ENCODE assay signal across 8 mouse cellular contexts in the genomic region with DNA sequence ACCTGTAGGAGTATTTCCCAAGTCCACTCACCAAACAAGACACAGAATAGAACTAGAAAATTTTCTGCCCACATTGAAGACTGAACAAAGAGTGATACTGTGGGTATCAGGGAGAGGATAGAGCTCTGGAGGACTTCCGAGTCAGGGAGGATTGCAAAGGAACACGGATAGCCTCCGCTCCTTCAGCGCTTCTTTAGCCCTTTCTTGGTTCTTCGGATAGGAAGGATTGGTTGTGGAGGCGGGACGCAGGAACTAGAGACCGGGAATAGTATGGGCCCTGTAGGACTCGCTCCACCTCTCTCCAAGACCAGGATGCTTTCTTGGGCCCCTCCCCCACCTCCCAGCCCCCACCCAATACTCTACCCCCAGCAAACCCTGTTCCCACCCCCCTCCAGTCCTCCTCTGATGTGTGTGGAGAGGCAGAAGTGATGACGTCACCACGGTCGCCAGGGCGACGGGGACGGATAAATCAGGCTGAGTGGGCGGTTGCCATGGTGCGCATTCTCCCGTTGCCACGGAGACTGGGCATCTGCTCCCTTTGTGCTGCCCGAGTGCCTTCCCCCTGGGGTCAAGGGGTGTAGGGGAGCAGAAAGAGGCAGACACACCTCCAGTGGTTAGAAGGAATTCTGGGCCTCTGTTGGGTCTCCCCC. TPM values are rescaled to one million over a fixed set of nuclear protein-coding genes. Genes with fewer than 3 reads are reported as not detected.
DNase-seq lines count a peak whose midpoint lies in the region; ATAC-seq and TF ChIP-seq lines count a peak whose summit lies in the region.

No protein-coding gene starts in this region.

- peak overlapping the region; percentile 75 for H3K27ac ChIP-seq in testis, adult 2 months (ENCODE audit: control insufficient read depth, insufficient read depth, low read depth, low read length)
- peak overlapping the region; percentile 83 for H3K27ac ChIP-seq in cortical plate, adult 2 months (ENCODE audit: insufficient read depth, low read length)
- H3K27ac ChIP-seq in hindbrain, embryonic 11.5 days (ENCODE audit: low read depth, low read length), result peak overlapping the region; percentile 77

- 14% methylated on average over 20 of the region's 20 CpGs for WGBS in hindbrain, embryonic 11.5 days

- no peak for TF ChIP-seq CTCF in testis, adult 2 months (IDR thresholded peaks at IDR 0.05; ENCODE audit: control insufficient read depth, insufficient read depth, insufficient replicate concordance, low read depth, low read length)
- no peak for TF ChIP-seq CTCF in cortical plate, adult 2 months (IDR thresholded peaks at IDR 0.05; ENCODE audit: extremely low read depth, insufficient read depth, low read length)

- no peaks in the 10 kb centered on the region for H3K27me3 ChIP-seq in testis, adult 2 months (ENCODE audit: control insufficient read depth, insufficient read depth, low read length)
- H3K27me3 ChIP-seq in hindbrain, embryonic 11.5 days (ENCODE audit: control insufficient read depth, insufficient read depth, low read length), result 0 out of 2 replicates have a peak, but pooled peaks cover 3% of the 10 kb centered on the region

- peaks cover 9% of the 10 kb centered on the region for H3K4me1 ChIP-seq in testis, adult 2 months (ENCODE audit: control insufficient read depth, insufficient read depth, low read length)
- H3K4me1 ChIP-seq in cortical plate, adult 2 months (ENCODE audit: control insufficient read depth, insufficient read depth, low read length), result peaks cover 23% of the 10 kb centered on the region
- H3K4me1 ChIP-seq in hindbrain, embryonic 11.5 days (replicated peaks; ENCODE audit: control insufficient read depth, insufficient read depth, low read length), result peaks cover 21% of the 10 kb centered on the region

- H3K4me3 ChIP-seq in testis, adult 2 months (ENCODE audit: control insufficient read depth, low read depth, low read length), result peak overlapping the region; percentile 83
- H3K4me3 ChIP-seq in cortical plate, adult 2 months (ENCODE audit: insufficient read depth, low read length), result 0 out of 2 replicates have a peak overlapping the region, but pooled peaks have one; percentile 1
- H3K4me3 ChIP-seq in hindbrain, embryonic 11.5 days (ENCODE audit: low read depth, low read length), result no peak overlapping the region

- peak; percentile 94 for ATAC-seq in hindbrain, embryonic 11.5 days (ENCODE audit: low FRiP score)
- no peak for ATAC-seq in activated CD4-positive, CD25-positive, alpha-beta regulatory T cell, adult 4 months

- TF ChIP-seq POLR2A in testis, adult 2 months (IDR thresholded peaks at IDR 0.05; ENCODE audit: control insufficient read depth, low read depth, low read length), result peak; percentile 82; the same call in 1 of the 2 replicates
- peak; percentile 31; the same call in 1 of the 2 replicates for TF ChIP-seq POLR2A in cortical plate, adult 2 months (IDR thresholded peaks at IDR 0.05; ENCODE audit: extremely low read depth, insufficient read depth, low read length)

- no peak overlapping the region for H3K9ac ChIP-seq in hindbrain, embryonic 11.5 days (ENCODE audit: low read depth, low read length)

- intact Hi-C loops in left cerebral cortex, postnatal 14 days (cut with DNase I), result no loop called here
- intact Hi-C loops in heart, postnatal 14 days (cut with DNase I), result no loop called here

- H3K9me3 ChIP-seq in hindbrain, embryonic 11.5 days (ENCODE audit: control insufficient read depth, low read length), result no peaks in the 10 kb centered on the region

- no peak for DNase-seq in testis, postnatal 10 days (ENCODE audit: low spot score)
- peak; percentile 98 for DNase-seq in hindbrain, embryonic 11.5 days (ENCODE audit: low spot score)
- DNase-seq in left cerebral cortex, postnatal 14 days (ENCODE audit: low spot score in 2 of 2), result peak; percentile 96 to 99
- peak; percentile 98 for DNase-seq in right cerebral cortex, adult 18-20 months
- DNase-seq in heart, postnatal 14 days, result no peak

- H3K4me2 ChIP-seq in hindbrain, embryonic 11.5 days (replicated peaks; ENCODE audit: low read depth, low read length), result peak overlapping the region; percentile 29

- H3K36me3 ChIP-seq in testis, adult 2 months (ENCODE audit: control insufficient read depth, insufficient read depth, low read length), result no peaks in the 10 kb centered on the region
- no peaks in the 10 kb centered on the region for H3K36me3 ChIP-seq in hindbrain, embryonic 11.5 days (ENCODE audit: control insufficient read depth, insufficient read depth, low read length)

RNA-seq across cellular contexts. Expression of a gene that starts 3.8 kb away (rescaled TPM):
- polyA plus RNA-seq in testis, adult 2 months (2012; rRNA removed), result 107 and 109 TPM in 2 replicates
- 3.2 and 4.1 TPM in 2 replicates for polyA plus RNA-seq in cortical plate, adult 2 months (2012; rRNA removed)
- polyA plus RNA-seq in hindbrain, embryonic 11.5 days (2014; fragmentation: Nextera tagmentation; extraction: Ambion mirVana), result 15.5 and 19.7 TPM in 2 replicates
- 1 to 10 TPM; 6.5 to 7.3 TPM for total RNA-seq in left cerebral cortex, postnatal 14 days (2021)
- under 1 TPM in 1 of 2 experiments, not detected in 1; 0.37 TPM for total RNA-seq in heart, postnatal 14 days (2021)
- 1 to 10 TPM in 1 of 2 experiments, not detected in 1; 1.3 TPM for polyA plus RNA-seq in activated CD4-positive, CD25-positive, alpha-beta regulatory T cell, adult 4 months (2017; shearing (Covaris generic))

RNA-seq across cellular contexts. Expression of a gene that starts 5.8 kb away (rescaled TPM):
- 243 and 256 TPM in 2 replicates for polyA plus RNA-seq in testis, adult 2 months (2012; rRNA removed)
- 314 and 357 TPM in 2 replicates for polyA plus RNA-seq in cortical plate, adult 2 months (2012; rRNA removed)
- 164 and 210 TPM in 2 replicates for polyA plus RNA-seq in hindbrain, embryonic 11.5 days (2014; fragmentation: Nextera tagmentation; extraction: Ambion mirVana)
- 100 to 1,000 TPM; 207 to 232 TPM for total RNA-seq in left cerebral cortex, postnatal 14 days (2021)
- total RNA-seq in heart, postnatal 14 days (2021), result not detected
- polyA plus RNA-seq in activated CD4-positive, CD25-positive, alpha-beta regulatory T cell, adult 4 months (2017; shearing (Covaris generic)), result under 1 TPM; 0.52 to 0.57 TPM

RNA-seq across cellular contexts. Expression of a gene that starts 40.2 kb away (rescaled TPM):
- polyA plus RNA-seq in testis, adult 2 months (2012; rRNA removed), result 2,779 and 3,078 TPM in 2 replicates
- polyA plus RNA-seq in cortical plate, adult 2 months (2012; rRNA removed), result 0.15 and 0.25 TPM in 2 replicates
- 0.18 and 0.56 TPM in 2 replicates for polyA plus RNA-seq in hindbrain, embryonic 11.5 days (2014; fragmentation: Nextera tagmentation; extraction: Ambion mirVana)
- not detected for total RNA-seq in left cerebral cortex, postnatal 14 days (2021)
- total RNA-seq in heart, postnatal 14 days (2021), result not detected
- under 1 TPM in 1 of 2 experiments, not detected in 1; 0.74 TPM for polyA plus RNA-seq in activated CD4-positive, CD25-positive, alpha-beta regulatory T cell, adult 4 months (2017; shearing (Covaris generic))

RNA-seq across cellular contexts. Expression of a gene that starts 40.8 kb away (rescaled TPM):
- polyA plus RNA-seq in testis, adult 2 months (2012; rRNA removed), result 16.8 and 17.1 TPM in 2 replicates
- polyA plus RNA-seq in cortical plate, adult 2 months (2012; rRNA removed), result 46.0 and 47.9 TPM in 2 replicates
- 70.5 and 72.1 TPM in 2 replicates for polyA plus RNA-seq in hindbrain, embryonic 11.5 days (2014; fragmentation: Nextera tagmentation; extraction: Ambion mirVana)
- total RNA-seq in left cerebral cortex, postnatal 14 days (2021), result 10 to 100 TPM; 38.3 to 40.0 TPM
- 10 to 100 TPM; 62.4 to 66.5 TPM for total RNA-seq in heart, postnatal 14 days (2021)
- 10 to 100 TPM; 52.3 to 63.6 TPM for polyA plus RNA-seq in activated CD4-positive, CD25-positive, alpha-beta regulatory T cell, adult 4 months (2017; shearing (Covaris generic))

Comparison
In these comparisons a context has a peak if more than half of its experiments do, and no peak if none do; other contexts are left out.
1. DNase-seq: peak in hindbrain, embryonic 11.5 days (single experiment), left cerebral cortex, postnatal 14 days (2 of 2) and right cerebral cortex, adult 18-20 months (single experiment); none in testis, postnatal 10 days (single experiment) and heart, postnatal 14 days (0 of 2).
2. RNA of a gene that starts 5.8 kb away (polyA plus RNA-seq): 314 to 357 TPM in cortical plate, adult 2 months, 243 to 256 TPM in testis, adult 2 months and 164 to 210 TPM in hindbrain, embryonic 11.5 days; 0.52 to 0.57 TPM in activated CD4-positive, CD25-positive, alpha-beta regulatory T cell, adult 4 months; every median in the first group is over 100 times any median in the second.
3. RNA of a gene that starts 40.2 kb away (polyA plus RNA-seq): 2,779 to 3,078 TPM in testis, adult 2 months; 0.74 TPM in activated CD4-positive, CD25-positive, alpha-beta regulatory T cell, adult 4 months, 0.18 to 0.56 TPM in hindbrain, embryonic 11.5 days and 0.15 to 0.25 TPM in cortical plate, adult 2 months; every median in the first group is over 1,000 times any median in the second.
4. Peak in every context shown above with its lines, with median percentiles within 50 percentile points of each other: H3K27ac ChIP-seq.